Mouse (Mus musculus) cerebellum, adult 8-10 months (tissue): ENCODE measurements around the gene Gcnt1.

Experiments used
- DNase-seq: peaks from one replicate; pipeline ENCODE4 v3.0.0; 2022

Gcnt1 gene

DNA sequence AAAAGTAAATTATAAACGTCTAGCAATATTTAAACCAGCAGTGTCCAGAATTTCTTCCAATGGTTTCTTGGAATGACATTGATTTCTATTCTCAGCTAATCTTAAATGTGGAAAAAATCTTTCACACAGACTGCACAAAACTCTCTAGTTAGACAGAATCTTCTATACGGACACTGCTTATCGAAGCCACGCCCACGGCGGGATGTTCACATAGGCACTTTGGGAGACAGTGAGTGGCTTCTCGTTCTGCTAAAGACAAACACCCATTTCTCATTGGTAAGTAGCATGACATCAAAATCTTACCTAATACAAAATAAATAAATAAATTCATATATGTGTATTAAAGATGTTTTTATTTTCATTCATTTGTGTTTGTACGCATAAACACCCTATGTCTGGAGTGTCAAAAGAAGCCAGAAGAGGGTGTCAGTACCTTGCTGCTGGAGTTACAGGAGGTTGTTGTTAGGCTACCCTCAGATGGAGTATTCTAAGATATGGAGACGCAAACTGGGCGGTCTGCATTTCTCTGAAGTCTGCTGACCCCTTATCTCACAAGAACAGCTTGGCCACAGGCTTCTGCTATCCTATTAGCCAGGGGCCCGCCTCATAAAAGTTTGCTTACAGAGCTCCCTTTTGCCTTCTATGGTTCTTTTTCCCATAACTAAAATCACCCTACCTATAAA, 49.5 kb downstream of the Gcnt1 start:
- no peak for DNase-seq

DNA sequence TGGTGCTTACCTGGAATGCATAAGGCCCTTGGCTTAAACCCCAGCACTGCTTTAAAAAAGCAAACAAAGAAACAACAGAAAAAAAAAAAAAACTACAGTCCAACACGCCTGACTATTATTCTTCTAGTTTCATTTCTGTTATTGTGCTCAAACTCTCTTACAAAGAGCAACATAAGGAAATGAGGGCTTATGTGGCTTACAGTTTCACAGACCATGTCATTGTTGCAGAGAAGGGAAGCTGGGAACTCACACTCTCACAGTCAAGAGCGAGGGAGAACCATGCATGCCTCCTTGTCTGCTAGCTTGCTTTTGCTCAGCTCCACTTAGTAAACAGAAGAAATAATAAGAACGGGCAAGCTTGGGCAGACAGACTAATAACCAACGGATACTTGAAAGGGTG, 52.9 kb downstream of the Gcnt1 start:
- DNase-seq, result no peak

GRCm38 (mm10) chr19:17318733-17319132, 53.9 kb downstream of the Gcnt1 start:
- no peak for DNase-seq

- DNase-seq, result no peak
Observed at GRCm38 (mm10) chr19:17316311-17317003, 56.2 kb downstream of the Gcnt1 start.

DNA sequence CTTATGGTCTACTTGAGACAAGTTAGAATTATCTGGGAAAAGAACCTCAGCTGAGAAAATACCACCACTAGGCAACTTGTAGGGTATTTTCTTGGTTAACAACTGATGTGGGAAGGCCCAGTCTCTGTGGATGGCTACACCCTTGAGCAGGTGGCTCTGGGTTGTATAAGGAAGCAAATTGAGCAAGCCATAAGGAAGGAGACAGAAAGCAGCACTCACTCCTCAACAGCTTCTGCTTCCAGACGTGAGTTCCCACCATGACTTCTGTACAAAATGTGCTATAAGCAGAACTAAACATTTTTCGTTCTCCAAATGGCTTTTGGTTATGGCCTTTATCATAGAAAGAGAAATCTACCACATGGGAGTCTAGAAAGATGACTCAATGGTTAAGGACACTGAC, 58.2 kb downstream of the Gcnt1 start:
- DNase-seq, result no peak

DNA sequence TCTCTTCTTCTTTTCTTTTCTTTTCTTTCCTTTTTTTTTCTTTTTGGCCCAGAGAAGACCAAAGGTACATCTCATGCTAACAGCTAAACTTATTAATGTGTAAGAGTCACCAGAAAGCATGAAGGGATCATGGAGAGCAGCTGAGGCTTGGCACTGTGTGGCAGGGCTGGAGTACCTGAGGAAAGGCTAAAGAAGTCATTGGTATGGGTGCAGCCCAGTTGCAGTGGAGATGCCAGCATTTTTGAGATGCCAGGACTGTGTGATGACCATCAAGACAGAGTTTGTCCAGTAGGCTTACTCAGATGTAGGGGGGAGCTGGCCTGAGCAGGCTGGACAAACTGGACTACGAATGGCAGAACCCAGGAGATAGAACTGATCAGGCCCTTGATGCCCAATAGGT, 58.9 kb downstream of the Gcnt1 start:
- no peak for DNase-seq

- no peak for DNase-seq
Observed at GRCm38 (mm10) chr19:17312671-17313180, 59.9 kb downstream of the Gcnt1 start.

- no peak for DNase-seq
Observed at GRCm38 (mm10) chr19:17311501-17311900, 61.1 kb downstream of the Gcnt1 start.

GRCm38 (mm10) chr19:17311031-17311430, 61.6 kb downstream of the Gcnt1 start:
- no peak for DNase-seq

DNA sequence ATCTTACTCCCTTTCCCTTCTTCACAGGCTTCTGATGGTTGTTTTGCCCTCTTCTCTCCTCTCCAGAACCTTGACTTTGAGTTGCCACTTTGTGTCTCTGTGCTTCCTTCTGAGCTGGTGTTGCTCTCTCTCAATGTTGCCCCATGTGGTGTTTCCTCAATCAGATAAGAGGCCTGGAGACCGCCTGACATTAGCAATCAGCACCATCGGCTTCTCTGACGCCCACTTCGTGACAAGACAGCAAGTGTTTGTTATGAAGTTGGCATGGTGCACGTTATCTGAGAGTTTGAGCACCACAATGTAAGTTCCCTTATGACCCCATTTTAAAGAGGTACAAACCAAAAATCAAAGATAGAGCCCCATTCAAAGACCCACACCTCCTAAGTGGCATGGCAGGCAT, 76.6 kb downstream of the Gcnt1 start:
- DNase-seq, result no peak

- no peak for DNase-seq
Observed at GRCm38 (mm10) chr19:17295211-17295766, 77.4 kb downstream of the Gcnt1 start.

DNA sequence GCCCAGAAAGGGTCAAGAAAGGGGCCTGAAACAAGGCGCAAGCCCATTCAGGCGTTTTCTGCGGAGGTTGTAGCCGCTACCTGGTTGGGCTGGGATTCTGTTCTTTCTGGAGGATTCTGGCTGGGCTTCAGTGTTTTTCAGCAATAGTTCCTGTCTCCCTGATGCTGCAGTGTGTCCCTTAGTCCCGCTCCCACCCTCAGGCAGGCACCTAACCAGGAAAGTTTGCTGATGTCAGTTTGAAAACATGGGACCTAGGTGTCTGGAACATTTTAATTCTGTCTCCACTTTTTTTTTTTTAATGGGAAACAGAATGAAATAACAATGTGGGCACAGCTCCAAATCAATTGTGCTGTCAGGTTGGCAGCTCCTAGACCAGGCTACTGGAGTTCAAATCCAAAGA, 78.5 kb downstream of the Gcnt1 start:
- no peak for DNase-seq

GRCm38 (mm10) chr19:17289526-17289925, 83.1 kb downstream of the Gcnt1 start:
- no peak for DNase-seq

DNA sequence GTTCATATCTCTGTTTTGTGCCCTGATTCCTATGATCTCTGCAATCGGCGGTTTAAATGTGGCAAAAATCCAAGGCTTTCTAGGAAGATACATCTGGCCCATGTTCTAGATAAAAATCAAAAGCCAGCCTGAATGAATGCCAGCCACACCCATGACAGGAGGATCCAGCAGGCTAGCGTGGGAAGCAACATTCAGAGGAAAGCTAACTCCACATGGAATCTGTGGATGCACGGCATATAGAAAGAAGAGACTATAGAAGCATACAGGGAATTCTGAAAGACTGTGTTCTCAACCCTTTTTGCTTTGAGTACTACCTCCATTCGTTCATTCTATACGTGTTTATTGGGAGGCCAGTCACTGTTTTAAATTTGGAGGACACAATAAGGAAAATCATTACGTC, 86.6 kb downstream of the Gcnt1 start:
- no peak for DNase-seq

DNA sequence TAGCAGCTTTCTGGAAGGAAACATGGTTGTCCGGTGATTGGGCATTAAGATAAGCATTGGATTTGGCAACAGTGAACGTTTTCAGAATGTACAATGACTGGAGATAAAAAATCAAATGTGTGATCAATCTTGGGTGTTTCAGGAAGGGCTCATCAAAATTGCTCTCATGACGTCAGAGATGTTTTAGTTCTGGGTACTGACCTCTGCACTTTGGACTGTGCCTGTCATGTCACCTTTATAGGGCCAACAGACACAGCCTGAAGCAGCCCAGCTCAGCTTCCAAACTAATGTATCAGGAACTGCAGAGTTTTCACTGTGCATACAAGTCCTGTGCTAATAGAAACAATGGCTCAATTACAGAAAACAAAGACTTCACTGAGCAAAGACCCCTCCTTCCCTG, 89.3 kb downstream of the Gcnt1 start:
- no peak for DNase-seq

DNA sequence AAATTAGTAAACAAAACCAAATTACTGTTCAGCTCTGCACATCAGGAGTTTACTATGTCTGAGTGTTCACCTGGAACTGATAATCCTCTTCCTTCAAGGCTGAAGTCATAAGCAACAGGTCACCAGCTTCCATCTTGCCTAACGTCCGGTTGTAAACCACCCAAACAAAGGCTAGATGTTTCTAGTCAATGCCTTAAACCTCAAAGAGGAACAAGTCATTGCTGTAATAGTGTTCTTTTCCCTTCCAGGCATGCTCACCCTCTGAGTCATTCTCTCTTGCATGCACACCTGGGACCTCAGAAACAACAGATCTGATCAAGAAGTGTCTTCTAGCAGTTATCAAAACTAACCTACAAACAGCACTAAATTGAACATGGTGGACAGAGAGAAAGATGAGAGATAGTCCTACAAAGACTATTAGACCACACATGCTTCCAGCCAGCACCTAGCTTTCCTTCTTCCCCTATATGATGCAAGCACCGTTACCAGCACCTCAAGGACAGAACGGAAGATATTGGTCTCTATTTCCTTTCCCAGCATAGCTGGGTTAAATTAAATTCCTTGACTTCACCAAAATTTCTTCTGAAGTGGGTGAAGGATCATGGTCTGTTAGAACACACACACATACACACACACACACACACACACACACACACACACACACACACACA, 94.1 kb downstream of the Gcnt1 start:
- DNase-seq, result no peak
